Mouse (Mus musculus): ENCODE measurements around the gene Lnx1.

The Lnx1 gene

GRCm38 (mm10) chr5:74653766-74654165, 48.9 kb downstream of the Lnx1 start:
- no peak for DNase-seq (ENCODE audit: low spot score)

GRCm38 (mm10) chr5:74649122-74649521, 53.6 kb downstream of the Lnx1 start:
- DNase-seq (ENCODE audit: low spot score): no peak

GRCm38 (mm10) chr5:74648216-74648615, 54.5 kb downstream of the Lnx1 start:
- DNase-seq (ENCODE audit: low spot score): no peak

GRCm38 (mm10) chr5:74647584-74647984, 55.1 kb downstream of the Lnx1 start:
- DNase-seq (ENCODE audit: low spot score): no peak

- DNase-seq (ENCODE audit: low spot score): no peak
Observed at GRCm38 (mm10) chr5:74642291-74642690, 60.4 kb downstream of the Lnx1 start.

GRCm38 (mm10) chr5:74641000-74641399, 61.7 kb downstream of the Lnx1 start:
- DNase-seq (ENCODE audit: low spot score): peak; percentile 11

GRCm38 (mm10) chr5:74640504-74640903, 62.2 kb downstream of the Lnx1 start:
- no peak for DNase-seq (ENCODE audit: low spot score)

- DNase-seq (ENCODE audit: low spot score): no peak
Observed at GRCm38 (mm10) chr5:74639516-74639915, 63.2 kb downstream of the Lnx1 start.

GRCm38 (mm10) chr5:74634391-74634790, 68.3 kb downstream of the Lnx1 start:
- DNase-seq (ENCODE audit: low spot score): no peak

GRCm38 (mm10) chr5:74633453-74633852, 69.3 kb downstream of the Lnx1 start:
- DNase-seq (ENCODE audit: low spot score): no peak

GRCm38 (mm10) chr5:74632369-74633114, 70.2 kb downstream of the Lnx1 start:
- no peak for DNase-seq (ENCODE audit: low spot score)

GRCm38 (mm10) chr5:74628001-74628400, 74.7 kb downstream of the Lnx1 start:
- DNase-seq (ENCODE audit: low spot score): no peak

- no peak for DNase-seq (ENCODE audit: low spot score)
Observed at GRCm38 (mm10) chr5:74624385-74624784, 78.3 kb downstream of the Lnx1 start.

GRCm38 (mm10) chr5:74623316-74624000, 79.3 kb downstream of the Lnx1 start:
- DNase-seq (ENCODE audit: low spot score): no peak

GRCm38 (mm10) chr5:74621691-74622470, 80.8 kb downstream of the Lnx1 start:
- DNase-seq (ENCODE audit: low spot score): no peak

- DNase-seq (ENCODE audit: low spot score): peak; percentile 15
Observed at GRCm38 (mm10) chr5:74618573-74619059, 84.1 kb downstream of the Lnx1 start.

GRCm38 (mm10) chr5:74617816-74618572, 84.7 kb downstream of the Lnx1 start:
- DNase-seq (ENCODE audit: low spot score): no peak

- DNase-seq (ENCODE audit: low spot score): no peak
Observed at GRCm38 (mm10) chr5:74613491-74614151, 89.1 kb downstream of the Lnx1 start.

GRCm38 (mm10) chr5:74612713-74613112, 90.0 kb downstream of the Lnx1 start:
- DNase-seq (ENCODE audit: low spot score): no peak

- DNase-seq (ENCODE audit: low spot score): no peak
Observed at GRCm38 (mm10) chr5:74610511-74610910, 92.2 kb downstream of the Lnx1 start.

- no peak for DNase-seq (ENCODE audit: low spot score)
Observed at GRCm38 (mm10) chr5:74606213-74606612, 96.5 kb downstream of the Lnx1 start.

All from c-Kit-positive CD71-positive TER-119-positive erythroid progenitor cells, embryonic 14.5 days (primary cell).